Mouse (Mus musculus) left cerebral cortex, adult 8-10 months (tissue): Measurements from ENCODE around the gene OR5BS1P. TPM values are rescaled to one million over a fixed set of nuclear protein-coding genes. Genes with fewer than 3 reads are reported as not detected.
A peak's percentile ranks its signal among the peaks of the same experiment; 100 is the strongest.
"Not testable (repeated sequence)": the region's sequence is repeated elsewhere in the genome, so short reads cannot be mapped to it uniquely, and the experiment has no call there.

ENCODE experiments used
- DNase-seq, 2 experiments: peaks; one replicate each; pipeline ENCODE4 v3.0.0; 2022; ENCODE audit warnings: low spot score in 2 of 2
- microRNA-seq, 2 experiments: library from miRNA; unstranded; fragments of <30 nt; microRNA quantifications; one replicate each; pipeline ENCODE4 v1.2.0; 2022
- total RNA-seq, 4 experiments: library from RNA; stranded (reverse); gene quantifications; 2 replicates each; pipeline ENCODE4 v1.2.4; 2022

OR5BS1P gene
- total RNA-seq, 4 experiments from 2014 or later: not detected

DNA sequence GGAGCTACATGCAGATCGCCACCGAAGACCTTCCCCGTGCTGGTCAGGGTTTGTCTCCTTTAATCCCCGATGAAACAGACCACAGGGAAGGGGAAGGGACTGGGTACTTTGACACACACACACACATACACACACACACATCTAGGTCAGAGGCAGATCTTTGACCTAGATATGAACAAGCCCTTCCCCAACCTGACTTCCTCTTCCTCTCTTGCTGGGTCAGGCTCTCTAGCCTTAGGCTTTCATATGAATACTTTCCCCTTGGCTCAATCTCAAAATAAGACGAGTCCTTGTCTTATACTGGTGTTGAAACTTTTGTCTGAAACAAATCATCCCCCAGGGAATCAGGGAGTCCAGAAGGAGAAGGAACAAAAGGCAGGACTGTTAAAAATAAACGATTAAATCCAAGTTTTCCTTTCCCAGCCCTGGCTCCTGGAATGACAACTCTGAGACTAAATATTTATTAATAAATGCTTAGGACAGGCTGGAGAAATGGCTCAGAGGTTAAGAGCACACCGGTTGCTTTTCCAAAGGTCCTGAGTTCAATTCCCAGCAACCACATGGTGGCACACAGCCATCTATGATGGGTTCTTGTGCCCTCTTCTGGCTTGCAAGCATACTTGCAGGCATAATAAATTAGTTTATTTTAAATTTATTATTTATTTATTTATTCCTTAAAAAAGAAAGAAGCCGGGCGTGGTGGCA, 36.7 kb downstream of the OR5BS1P start:
- no peak for DNase-seq

DNA sequence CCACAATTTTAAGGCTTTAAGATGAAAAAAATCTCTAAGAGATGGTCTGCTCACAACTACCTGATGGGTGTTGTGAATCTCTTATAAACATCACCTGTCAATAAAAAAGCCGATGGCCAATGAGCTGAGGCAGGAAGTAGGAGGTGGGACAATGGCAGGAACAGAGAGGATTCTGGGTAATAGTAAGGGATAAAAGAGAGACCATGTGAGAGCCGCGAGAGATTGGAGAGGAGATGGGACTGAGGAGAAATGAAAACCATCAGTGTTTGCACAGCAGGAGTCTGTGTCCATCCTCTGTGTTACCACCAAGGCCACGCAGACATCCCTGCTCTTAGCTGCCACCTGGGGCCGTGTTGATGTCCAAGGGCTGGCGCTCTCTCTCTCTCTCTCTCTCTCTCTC, 37.6 kb downstream of the OR5BS1P start:
- DNase-seq: no peak

DNA sequence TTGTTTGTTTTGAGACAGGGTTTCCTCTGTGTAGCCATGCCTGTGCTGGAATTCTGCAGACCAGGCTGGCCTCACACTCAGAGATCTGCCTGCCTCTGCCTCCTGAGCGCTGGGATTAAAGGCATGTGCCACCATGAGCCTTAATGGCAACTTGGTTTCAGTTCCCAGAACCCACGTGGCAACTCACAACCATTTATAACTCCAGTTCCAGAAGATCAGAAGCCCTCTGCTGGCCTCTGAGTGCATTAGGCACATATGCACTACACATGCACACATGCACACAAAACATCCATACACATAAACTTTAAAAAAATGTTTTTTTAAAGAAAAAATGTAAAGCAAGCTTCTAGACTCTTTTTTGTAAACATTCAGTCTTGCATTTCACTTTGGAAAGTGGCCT, 39.7 kb downstream of the OR5BS1P start:
- DNase-seq: no peak

DNA sequence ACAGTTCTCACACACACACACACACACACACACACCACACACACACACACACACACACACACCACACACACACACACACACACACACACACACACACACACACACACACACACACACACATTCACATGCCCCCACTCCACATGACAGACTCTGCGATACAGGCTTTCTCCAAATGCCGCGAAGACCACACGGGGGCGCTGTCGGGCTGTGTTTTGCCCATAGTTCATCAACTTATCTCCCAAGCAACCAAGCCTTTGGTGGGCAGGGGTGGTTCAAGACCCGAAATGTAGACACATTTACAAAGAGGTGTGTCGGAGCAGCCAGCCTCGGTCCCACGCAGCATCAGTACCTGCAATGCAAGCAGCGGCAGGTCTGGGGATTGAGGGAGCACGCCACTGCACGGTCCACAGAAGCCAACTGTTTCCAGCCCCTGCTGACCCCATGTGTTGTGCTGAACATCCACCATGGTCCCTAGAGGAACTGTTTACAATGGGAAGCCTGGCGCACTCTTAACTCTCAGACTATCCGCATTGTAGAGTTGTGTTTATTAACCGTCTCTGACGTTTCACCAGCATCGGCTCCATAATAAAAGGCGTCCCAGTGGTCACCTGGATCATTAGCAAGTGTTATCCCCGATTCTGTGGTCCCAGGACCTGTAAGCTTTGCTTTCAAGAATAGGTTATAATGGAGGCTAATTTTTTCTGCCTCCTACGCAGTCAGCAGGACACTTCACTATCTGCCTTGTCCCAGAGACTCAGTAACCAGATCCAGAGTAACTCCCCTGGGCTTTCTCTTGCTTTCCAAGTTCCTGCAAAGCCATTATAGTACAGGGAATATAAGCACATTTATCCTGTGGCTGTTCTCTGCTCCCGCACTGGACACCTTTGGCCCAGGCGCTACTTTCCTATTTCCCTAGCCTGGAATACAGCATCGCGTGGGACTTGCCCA, 41.0 kb downstream of the OR5BS1P start:
- peak in 1 of 2 experiments; percentile 60 for DNase-seq

DNA sequence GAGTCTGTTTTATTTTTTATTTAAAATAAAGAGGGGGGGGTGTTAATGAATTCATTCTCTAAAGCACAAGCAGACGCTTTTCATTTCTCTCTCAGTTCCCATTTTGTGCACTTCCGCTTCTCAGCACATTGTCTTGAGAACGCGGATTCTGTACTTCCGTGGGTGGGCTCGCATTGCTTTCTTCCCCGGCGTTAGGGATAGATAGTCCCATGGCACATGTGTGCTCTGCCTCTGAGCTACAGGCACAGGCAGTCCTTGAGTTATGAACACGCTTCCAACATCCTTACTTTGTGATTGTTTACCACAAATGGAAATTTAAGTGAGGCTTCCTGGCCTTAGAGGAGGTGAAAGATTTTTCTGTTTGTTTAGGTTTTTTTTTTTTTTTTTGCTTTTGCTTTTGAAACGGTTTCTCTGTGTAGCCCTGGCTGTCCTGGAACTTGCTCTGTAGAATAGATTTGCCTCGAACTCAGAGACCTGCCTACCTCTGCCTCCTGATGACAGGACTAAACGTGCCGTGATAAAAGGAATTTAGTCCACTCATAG, 41.8 kb downstream of the OR5BS1P start:
- no peak for DNase-seq

DNA sequence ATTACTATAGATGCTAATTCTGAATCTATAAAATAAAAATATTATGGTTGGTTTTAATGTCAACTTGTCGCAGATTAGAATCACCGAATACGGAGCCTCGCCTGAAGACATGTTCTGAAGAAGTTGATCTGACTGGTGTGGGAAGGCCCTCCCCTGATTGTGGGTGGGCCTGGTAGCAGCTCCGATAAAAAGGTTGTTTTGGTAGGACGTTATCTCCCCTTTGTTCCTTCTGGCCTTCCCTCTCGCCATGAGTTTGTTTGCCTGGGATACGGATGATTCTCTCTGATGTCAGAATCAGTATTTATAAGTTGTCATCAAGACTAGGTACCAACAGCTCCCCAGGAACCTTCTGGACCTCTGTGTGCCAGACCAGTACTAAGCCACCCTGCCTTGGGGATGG, 42.5 kb downstream of the OR5BS1P start:
- DNase-seq: no peak

DNA sequence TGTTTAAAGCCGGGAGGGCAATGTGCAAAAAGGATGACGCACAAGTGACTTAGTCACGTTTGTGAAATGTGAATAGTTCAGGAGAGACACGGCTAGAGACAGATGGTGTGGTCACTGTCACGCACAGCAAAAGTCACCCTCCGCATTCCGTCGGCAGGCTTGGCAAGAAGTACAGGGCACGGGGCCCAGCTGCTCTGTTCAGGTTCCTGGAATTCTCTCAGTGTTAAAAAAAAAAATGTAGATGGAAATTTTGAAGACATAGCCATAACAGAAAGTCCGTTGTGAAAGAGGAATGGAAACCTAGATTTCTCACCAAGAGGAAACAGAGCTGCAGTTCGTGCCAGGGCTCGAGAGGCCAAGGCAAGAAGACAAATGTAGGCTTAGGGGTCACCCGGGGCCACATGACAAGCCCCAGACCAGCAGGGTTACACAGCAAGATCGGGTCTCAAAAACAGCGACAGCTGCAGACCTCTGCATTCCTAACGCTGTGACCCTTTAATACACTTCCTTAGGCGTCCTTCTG, 43.2 kb downstream of the OR5BS1P start:
- DNase-seq: no peak

DNA sequence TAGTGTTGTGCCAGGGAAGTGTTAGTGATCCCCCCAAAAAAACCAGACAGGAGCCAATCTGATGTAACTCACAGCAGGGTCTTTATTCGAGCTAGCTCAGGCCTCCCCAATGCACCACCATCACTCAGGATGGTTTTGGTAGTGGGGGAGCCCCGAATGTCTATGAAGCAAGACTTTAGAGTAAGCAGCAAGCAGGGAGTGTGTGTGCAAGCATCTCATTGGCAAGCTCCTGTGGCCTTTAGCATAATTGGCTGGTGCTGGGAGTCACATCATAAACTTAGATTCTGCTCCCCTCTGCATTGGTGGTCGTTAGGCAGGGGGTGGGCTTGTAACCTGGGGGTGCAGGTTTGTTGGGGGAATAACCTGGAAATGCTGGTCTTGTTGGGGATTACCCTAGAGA, 44.0 kb downstream of the OR5BS1P start:
- DNase-seq: not testable (repeated sequence)

DNA sequence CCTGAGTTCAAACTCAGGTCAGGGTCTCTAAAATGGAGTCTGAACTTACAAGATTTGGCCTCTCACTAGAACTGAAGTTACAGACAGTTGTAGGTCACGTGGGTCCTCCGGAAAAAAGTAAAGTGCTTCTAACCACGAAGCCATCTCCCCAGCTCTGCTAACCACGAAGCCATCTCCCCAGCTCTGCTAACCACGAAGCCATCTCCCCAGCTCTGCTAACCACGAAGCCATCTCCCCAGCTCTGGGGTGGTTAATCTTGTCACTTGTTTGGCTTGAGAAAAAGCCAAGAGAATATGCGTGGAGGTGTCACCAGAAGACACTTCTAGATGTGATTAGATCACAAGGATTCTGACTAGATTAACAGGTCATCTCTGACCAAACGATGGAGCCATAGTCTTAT, 44.5 kb downstream of the OR5BS1P start:
- no peak for DNase-seq

DNA sequence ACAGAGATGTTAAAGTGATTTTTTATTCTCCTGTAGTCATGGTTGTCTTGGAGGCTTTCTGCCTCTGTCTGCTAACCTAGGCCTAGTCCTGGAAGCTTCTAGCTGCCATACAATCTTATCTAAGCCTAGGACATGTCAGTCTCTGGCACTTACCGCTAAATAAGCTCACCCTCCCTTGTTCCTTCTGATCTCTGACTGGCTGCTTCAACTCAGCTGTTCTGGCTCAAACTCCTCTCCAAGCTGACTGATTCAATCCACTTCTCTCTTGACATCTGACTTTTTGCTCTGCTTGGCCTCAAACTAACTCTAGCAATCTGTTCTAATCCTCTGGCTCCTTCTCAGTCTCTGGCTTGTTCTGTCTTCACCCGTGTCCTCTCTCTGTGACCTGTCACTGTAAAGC, 45.1 kb downstream of the OR5BS1P start:
- not testable (repeated sequence) for DNase-seq

DNA sequence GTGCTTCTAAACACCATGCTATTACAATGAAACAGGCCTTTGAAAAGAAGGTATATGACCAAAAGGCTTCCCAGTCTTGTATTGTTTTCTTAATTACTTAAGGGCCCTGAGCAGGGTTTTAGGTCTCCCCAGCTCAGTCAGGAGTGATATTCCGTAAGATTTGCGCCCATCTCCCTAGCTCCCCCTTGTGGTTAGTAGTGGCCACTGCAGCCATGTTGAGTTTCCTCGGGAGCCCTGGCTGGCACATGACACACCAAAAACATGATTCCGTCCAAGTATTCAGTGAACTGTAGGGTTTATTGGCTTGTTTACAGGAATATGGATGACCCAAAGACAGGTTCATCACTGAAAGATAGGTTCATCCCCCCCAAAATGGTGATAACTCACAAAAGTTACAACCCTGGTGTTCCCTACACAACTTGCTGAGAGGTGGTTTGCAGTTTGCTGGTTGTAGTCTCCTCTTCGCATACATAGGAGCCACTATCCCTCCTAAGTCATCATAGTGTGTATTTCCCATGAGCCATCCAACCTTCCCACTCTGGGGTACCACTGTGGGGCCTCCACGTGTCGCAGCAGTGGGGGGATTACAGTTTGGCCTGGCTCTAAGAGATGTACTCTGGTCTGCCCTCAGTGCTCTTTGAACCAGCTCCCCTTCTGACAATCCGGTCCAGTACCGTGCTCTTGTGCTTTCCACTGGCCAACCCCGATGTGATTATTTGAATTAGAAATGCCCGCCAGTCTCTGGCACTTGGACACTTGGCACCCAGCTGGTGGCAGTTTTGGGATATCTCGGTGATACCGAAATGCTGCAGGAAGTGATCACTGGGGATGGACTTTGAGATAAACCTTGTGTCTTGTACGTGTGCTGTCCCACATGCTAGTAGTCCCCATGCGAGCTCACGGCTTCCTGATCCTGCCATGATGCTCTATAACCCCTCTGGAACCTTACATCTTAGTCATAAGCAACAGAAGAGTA, 48.0 kb downstream of the OR5BS1P start:
- peak in 1 of 2 experiments; percentile 51 for DNase-seq

DNA sequence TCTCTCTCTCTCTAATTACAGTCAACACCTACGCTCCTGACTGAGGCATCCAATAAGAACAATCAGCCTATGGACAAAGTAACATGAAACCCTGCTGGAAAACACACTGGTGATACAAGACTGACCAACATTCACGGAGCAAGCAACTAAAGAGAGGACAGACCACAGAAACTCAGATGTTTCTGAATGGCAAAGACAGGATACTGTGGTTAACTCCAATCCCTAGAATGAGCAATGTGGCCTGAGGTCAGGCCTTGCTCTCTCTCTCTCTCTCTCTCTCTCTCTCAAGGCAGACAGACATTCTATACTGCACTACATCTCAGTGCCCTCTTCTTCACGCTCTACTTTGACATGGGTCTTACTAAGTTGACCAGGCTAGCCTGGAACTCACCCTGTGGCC, 51.5 kb downstream of the OR5BS1P start:
- no peak for DNase-seq

DNA sequence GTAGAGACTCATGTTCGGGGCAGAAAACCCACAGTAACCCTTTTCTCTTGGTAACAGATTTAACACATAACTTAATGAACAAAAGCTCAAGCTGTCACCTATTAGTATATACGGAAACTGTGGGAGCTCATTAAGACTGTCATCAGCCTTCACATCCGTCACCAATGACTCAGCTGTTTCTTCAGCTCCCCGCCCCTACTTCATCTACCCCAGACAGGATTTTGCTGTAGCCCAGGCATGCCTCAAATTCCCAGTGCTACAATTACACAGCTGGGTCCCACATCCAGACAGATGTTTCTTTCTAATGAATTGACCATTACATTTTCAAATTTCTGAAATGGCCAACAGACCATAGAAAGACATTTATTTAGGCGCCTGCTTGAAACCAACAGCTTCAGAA, 56.4 kb downstream of the OR5BS1P start:
- DNase-seq: no peak

DNA sequence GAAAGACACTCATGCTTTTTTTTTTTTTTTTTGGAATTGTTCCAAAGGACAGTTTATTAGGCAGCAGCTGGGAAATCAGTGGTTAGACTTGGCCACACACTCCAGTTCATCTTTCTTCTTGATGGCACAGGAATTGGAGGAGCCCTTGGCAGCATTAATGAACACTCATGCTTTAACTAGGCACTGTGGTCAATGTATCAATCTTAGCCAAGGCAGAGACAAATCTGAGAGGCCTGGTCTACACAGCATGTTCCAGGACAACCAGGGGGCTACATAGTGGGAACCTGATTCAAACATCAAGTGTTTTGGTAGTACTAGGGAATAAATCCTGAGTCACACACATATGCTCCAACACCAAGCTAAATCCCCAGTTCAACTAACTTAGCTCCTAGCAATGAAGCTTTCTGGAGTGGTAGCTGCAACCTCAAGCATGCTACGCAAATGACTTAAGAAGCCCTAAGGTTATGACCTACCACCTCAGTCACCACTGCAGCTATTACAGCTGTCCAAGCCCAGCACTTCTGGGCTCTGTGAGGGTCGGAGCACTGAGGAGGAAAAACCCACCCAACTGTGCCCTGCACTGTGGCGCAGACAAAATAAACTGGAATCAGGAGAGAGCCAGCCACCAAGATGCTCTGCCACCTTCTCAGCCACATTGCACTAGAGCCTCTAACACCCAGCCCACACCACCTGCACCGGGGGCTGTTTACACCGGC, 57.5 kb downstream of the OR5BS1P start:
- DNase-seq: no peak

DNA sequence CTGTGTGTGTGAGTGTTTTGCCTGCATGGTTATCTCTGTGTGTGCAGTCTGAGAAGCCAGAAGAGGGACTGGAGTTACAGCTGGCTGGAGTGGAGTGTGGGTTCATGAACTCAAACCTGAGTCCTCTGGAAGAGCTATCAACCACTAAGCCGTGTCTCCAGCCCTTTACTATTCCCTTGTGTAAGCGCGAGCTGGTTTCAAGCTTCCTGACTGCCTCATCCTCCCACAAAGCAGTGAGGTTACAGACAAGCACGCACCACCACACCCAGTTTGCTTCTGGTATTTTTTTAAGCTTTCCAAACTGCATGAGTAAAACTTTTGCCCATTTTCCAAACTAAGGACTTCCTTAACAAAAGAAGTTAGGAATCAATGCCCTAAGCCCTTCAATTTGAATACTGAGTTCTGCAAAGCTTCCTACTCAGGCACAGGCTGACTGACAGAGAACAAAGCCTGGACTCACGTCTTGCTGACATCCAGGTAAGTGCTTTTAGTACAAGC, 58.4 kb downstream of the OR5BS1P start:
- no peak for DNase-seq

Small RNAs within 50 kb of the gene (microRNA-seq; reads per million reads assigned to microRNA genes)
- 4.0 to 11.5 reads per million in 2 experiments for gene Mir1291

Other genes starting within 250 kb of the OR5BS1P start
- under 1 TPM in 2 of 4 experiments, not detected in 2; 0.17 to 0.35 TPM for gene Gm44579, start 248.9 kb upstream of the OR5BS1P start, total RNA-seq
- 1 to 10 TPM; 4.2 to 4.9 (median 4.5) TPM for gene Olfr287, start 248.8 kb upstream of the OR5BS1P start, total RNA-seq
- gene Olfr286, start 235.4 kb upstream of the OR5BS1P start, total RNA-seq: not detected
- not detected for gene H1fnt, start 212.6 kb upstream of the OR5BS1P start, total RNA-seq
- 1 to 10 TPM; 7.4 to 8.3 (median 8.1) TPM for gene Zfp641, start 173.7 kb upstream of the OR5BS1P start, total RNA-seq
- gene Olfr285, start 152.5 kb upstream of the OR5BS1P start, total RNA-seq: not detected
- not detected for gene Olfr284, start 128.9 kb upstream of the OR5BS1P start, total RNA-seq
- gene Olfr283, start 89.0 kb upstream of the OR5BS1P start, total RNA-seq: not detected
- gene Olfr282, start 38.7 kb upstream of the OR5BS1P start, total RNA-seq: not detected
- gene Olfr281, start 17.3 kb upstream of the OR5BS1P start, total RNA-seq: not detected
- gene Lalba, start 12.8 kb downstream of the OR5BS1P start, total RNA-seq: not detected
- not detected for gene Olfr279, start 22.5 kb downstream of the OR5BS1P start, total RNA-seq
- gene Kansl2, start 64.4 kb downstream of the OR5BS1P start, total RNA-seq: 10 to 100 TPM; 54.0 to 61.0 (median 56.8) TPM
- 10 to 100 TPM; 35.1 to 44.7 (median 40.9) TPM for gene Ccnt1, start 101.0 kb downstream of the OR5BS1P start, total RNA-seq
- gene 4930415O20Rik, start 101.1 kb downstream of the OR5BS1P start, total RNA-seq: not detected
- gene Adcy6, start 140.2 kb downstream of the OR5BS1P start, total RNA-seq: 10 to 100 TPM; 39.7 to 46.1 (median 41.2) TPM
- gene Cacnb3, start 160.9 kb downstream of the OR5BS1P start, total RNA-seq: 100 to 1,000 TPM; 212 to 229 (median 221) TPM
- gene Ddx23, start 193.0 kb downstream of the OR5BS1P start, total RNA-seq: 10 to 100 TPM; 77.3 to 95.7 (median 87.1) TPM
- 10 to 100 TPM; 15.6 to 22.9 (median 20.5) TPM for gene Rnd1, start 207.6 kb downstream of the OR5BS1P start, total RNA-seq
- 10 to 100 TPM in 3 of 4 experiments, 1 to 10 TPM in 1; 8.6 to 12.7 (median 11.6) TPM for gene Ccdc65, start 238.3 kb downstream of the OR5BS1P start, total RNA-seq